7 mouse cellular contexts compared by ENCODE assay signal in the genomic region with DNA sequence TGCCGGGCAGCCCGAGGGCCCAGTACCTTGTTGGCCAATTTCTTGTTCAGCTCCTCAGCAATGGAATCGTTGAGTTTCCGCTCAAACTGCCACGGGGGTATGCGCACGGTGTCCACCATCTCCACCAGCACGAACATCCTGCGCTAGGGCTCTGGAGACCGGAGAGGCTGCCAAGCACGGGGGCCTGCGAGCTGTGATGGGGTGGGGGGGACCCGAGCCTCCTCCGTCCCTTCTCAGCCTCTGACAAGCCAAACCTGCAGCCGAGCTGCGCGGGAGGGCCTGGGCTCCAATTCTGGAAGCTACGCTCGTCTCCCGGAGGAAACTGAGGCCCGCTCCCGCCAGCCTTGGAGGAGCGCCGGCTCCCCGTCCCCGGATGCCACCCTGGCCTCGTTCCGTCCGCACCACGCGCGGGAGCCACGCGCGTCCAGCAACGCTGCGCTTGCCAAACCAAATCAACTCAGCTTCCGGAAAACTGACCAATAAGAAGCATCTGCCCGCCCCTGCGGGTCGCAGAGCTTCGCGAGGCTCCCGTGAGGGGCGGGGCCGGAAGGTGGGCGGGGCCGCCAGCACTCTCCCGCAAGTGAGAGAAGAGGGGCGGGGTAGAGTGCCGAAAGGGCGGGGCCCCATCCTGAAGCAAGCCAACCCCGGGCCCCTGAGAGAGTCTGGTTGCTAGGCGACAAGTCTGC. TPM values are rescaled to one million over a fixed set of nuclear protein-coding genes. Genes with fewer than 3 reads are reported as not detected.
A peak's percentile ranks its signal among the peaks of the same experiment; 100 is the strongest.
DNase-seq lines count a peak whose midpoint lies in the region; ATAC-seq lines count a peak whose summit lies in the region.

A gene (minus strand): TSS at position 481 of the 686 bp plus-strand sequence.

- H3K4me1 ChIP-seq in intestine, embryonic 15.5 days (replicated peaks): peaks cover 21% of the 10 kb centered on the region
- peaks cover 29% of the 10 kb centered on the region for H3K4me1 ChIP-seq in midbrain, embryonic 10.5 days

- H3K4me2 ChIP-seq in intestine, embryonic 15.5 days (replicated peaks): peak within 1 kb of the TSS; percentile 96

- ATAC-seq in intestine, embryonic 15.5 days: peak; percentile 98

- under 1% methylated on average over 54 of the region's 54 CpGs for WGBS in intestine, embryonic 15.5 days
- under 1% methylated on average over 54 of the region's 54 CpGs for WGBS in midbrain, embryonic 10.5 days

- no peaks in the 10 kb centered on the region for H3K27me3 ChIP-seq in intestine, embryonic 15.5 days (replicated peaks)
- no peaks in the 10 kb centered on the region for H3K27me3 ChIP-seq in midbrain, embryonic 10.5 days (ENCODE audit: low read depth, poor library complexity, severe bottlenecking)

- peak within 1 kb of the TSS; percentile 77 for H3K4me3 ChIP-seq in intestine, embryonic 15.5 days (replicated peaks)
- H3K4me3 ChIP-seq in midbrain, embryonic 10.5 days: peak within 1 kb of the TSS; percentile 90

- 0 out of 2 replicates have a peak, but pooled peaks cover 3% of the 10 kb centered on the region for H3K36me3 ChIP-seq in intestine, embryonic 15.5 days
- peaks cover 25% of the 10 kb centered on the region for H3K36me3 ChIP-seq in midbrain, embryonic 10.5 days

- intact Hi-C loops in gastrocnemius, postnatal 36 days (cut with DNase I): no loop called here
- intact Hi-C loops in left cerebral cortex, postnatal 25 days (cut with DNase I): no loop called here

- no peaks in the 10 kb centered on the region for H3K9me3 ChIP-seq in intestine, embryonic 15.5 days
- no peaks in the 10 kb centered on the region for H3K9me3 ChIP-seq in midbrain, embryonic 10.5 days (replicated peaks)

- H3K9ac ChIP-seq in intestine, embryonic 15.5 days: peak within 1 kb of the TSS; percentile 80

- peak within 1 kb of the TSS; percentile 42; the same call in 1 of the 2 replicates for H3K27ac ChIP-seq in intestine, embryonic 15.5 days
- peak within 1 kb of the TSS; percentile 88 for H3K27ac ChIP-seq in midbrain, embryonic 10.5 days (replicated peaks)

- peak; percentile 98 for DNase-seq in adrenal gland, adult 2 months
- DNase-seq in embryo, embryonic 11.5 days (ENCODE audit: low read depth, low spot score): peak; percentile 99
- DNase-seq in gastrocnemius, postnatal 36 days: peak; percentile 87 to 95
- DNase-seq in left cerebral cortex, postnatal 25 days (ENCODE audit: low spot score in 2 of 2): peak; percentile 93 to 97
- peak; percentile 98 for DNase-seq in midbrain, embryonic 10.5 days (ENCODE audit: low spot score)
- peak; percentile 95 for DNase-seq in right cerebral cortex, postnatal 4 days

RNA-seq across cellular contexts. Expression of the gene that starts here (rescaled TPM):
- total RNA-seq in adrenal gland, adult 2 months (2021): 10 to 100 TPM; 15.6 to 34.4 TPM
- polyA plus RNA-seq in adrenal gland, adult 2 months (2012; rRNA removed): 16.7 and 17.5 TPM in 2 replicates
- total RNA-seq in gastrocnemius, postnatal 36 days (2021): 1 to 10 TPM; 7.7 TPM
- polyA plus RNA-seq in intestine, embryonic 15.5 days (2015; fragmentation: Nextera tagmentation; extraction: Ambion mirVana): 65.5 and 80.4 TPM in 2 replicates
- total RNA-seq in left cerebral cortex, postnatal 25 days (2021): 10 to 100 TPM; 49.8 to 56.5 TPM
- polyA plus RNA-seq in midbrain, embryonic 10.5 days (2016; fragmentation: Nextera tagmentation; extraction: Ambion mirVana): 76.2 and 80.8 TPM in 2 replicates

Comparison
In these comparisons a context has a peak if more than half of its experiments do, and no peak if none do; other contexts are left out.
1. Peak in every context shown above with its lines: DNase-seq, ATAC-seq, H3K4me3 ChIP-seq and H3K27ac ChIP-seq.